ENCODE assay signal across 22 mouse cellular contexts in genomic region chr14:33287920-33288319, GRCm38 (mm10).
DNase-seq lines count a peak whose midpoint lies in the region; ATAC-seq lines count a peak whose summit lies in the region.
"Had no signal": no experiment of that assay in that cellular context is flagged by ENCODE, and none has a peak within 500 bp of the region (broad histone marks: within the 10 kb centered on the region; RNA-seq: fewer than 3 reads in every experiment).

No protein-coding gene starts in this region.

- H3K4me2 ChIP-seq in midbrain, embryonic 11.5 days, result no peak overlapping the region
- no peak overlapping the region for H3K4me2 ChIP-seq in midbrain, embryonic 13.5 days (replicated peaks)
- no peak overlapping the region for H3K4me2 ChIP-seq in kidney, embryonic 15.5 days
- H3K4me2 ChIP-seq: embryonic facial prominence, embryonic 12.5 days had no signal

- no peaks in the 10 kb centered on the region for H3K9me3 ChIP-seq in midbrain, embryonic 11.5 days (ENCODE audit: control insufficient read depth, low read length)
- no peaks in the 10 kb centered on the region for H3K9me3 ChIP-seq in midbrain, embryonic 13.5 days
- H3K9me3 ChIP-seq in kidney, embryonic 15.5 days (replicated peaks), result no peaks in the 10 kb centered on the region
- H3K9me3 ChIP-seq: embryonic facial prominence, embryonic 10.5 days; embryonic facial prominence, embryonic 12.5 days had no signal

- H3K27me3 ChIP-seq in midbrain, embryonic 11.5 days (ENCODE audit: control insufficient read depth, insufficient read depth, low read length), result no peaks in the 10 kb centered on the region
- H3K27me3 ChIP-seq in midbrain, embryonic 13.5 days, result no peaks in the 10 kb centered on the region
- no peaks in the 10 kb centered on the region for H3K27me3 ChIP-seq in kidney, embryonic 15.5 days
- H3K27me3 ChIP-seq: embryonic facial prominence, embryonic 12.5 days; Patski had no signal

- WGBS in midbrain, embryonic 11.5 days, result 73% methylated on average over 4 of the region's 4 CpGs
- 69% methylated on average over 4 of the region's 4 CpGs for WGBS in midbrain, embryonic 13.5 days
- WGBS in kidney, embryonic 15.5 days, result 82% methylated on average over 4 of the region's 4 CpGs

- no peaks in the 10 kb centered on the region for H3K36me3 ChIP-seq in midbrain, embryonic 11.5 days (ENCODE audit: control insufficient read depth, insufficient read depth, low read length)
- no peaks in the 10 kb centered on the region for H3K36me3 ChIP-seq in midbrain, embryonic 13.5 days
- H3K36me3 ChIP-seq in kidney, embryonic 15.5 days, result no peaks in the 10 kb centered on the region
- H3K36me3 ChIP-seq: embryonic facial prominence, embryonic 10.5 days; embryonic facial prominence, embryonic 12.5 days; G1E had no signal

- H3K4me3 ChIP-seq in midbrain, embryonic 11.5 days (ENCODE audit: low read depth, low read length), result no peak overlapping the region
- H3K4me3 ChIP-seq in midbrain, embryonic 13.5 days (replicated peaks), result no peak overlapping the region
- no peak overlapping the region for H3K4me3 ChIP-seq in kidney, embryonic 15.5 days (replicated peaks)
- H3K4me3 ChIP-seq: embryonic facial prominence, embryonic 10.5 days; embryonic facial prominence, embryonic 12.5 days had no signal

- no peak overlapping the region for H3K9ac ChIP-seq in midbrain, embryonic 11.5 days (ENCODE audit: low read length)
- no peak overlapping the region for H3K9ac ChIP-seq in midbrain, embryonic 13.5 days (replicated peaks)
- no peak overlapping the region for H3K9ac ChIP-seq in kidney, embryonic 15.5 days
- H3K9ac ChIP-seq: embryonic facial prominence, embryonic 12.5 days had no signal

- peak; percentile 67 for DNase-seq in midbrain, embryonic 11.5 days (ENCODE audit: low spot score, missing footprints)
- DNase-seq in testis, postnatal 10 days (ENCODE audit: low spot score), result peak; percentile 25
- DNase-seq in testis, postnatal 14 days (ENCODE audit: low spot score), result no peak
- peak; percentile 53 for DNase-seq in Muller cell, postnatal 12 days (ENCODE audit: inconsistent ontology term)
- DNase-seq in kidney, postnatal 25 days, result no peak
- DNase-seq: adrenal gland, adult 8-10 months; adrenal gland, postnatal 14 days; adrenal gland, postnatal 36 days; cerebellum, adult 11-12 months; cerebellum, adult 2 months; cerebellum, adult 9-10 months; cerebellum, postnatal 10 days; cerebellum, postnatal 25 days had no signal

- no peak for ATAC-seq in midbrain, embryonic 11.5 days (ENCODE audit: low FRiP score)
- no peak for ATAC-seq in midbrain, embryonic 13.5 days
- no peak for ATAC-seq in kidney, embryonic 15.5 days (replicated peaks; ENCODE audit: low FRiP score)
- ATAC-seq: activated CD4-positive, CD25-positive, alpha-beta regulatory T cell, adult 4 months; forebrain, embryonic 14.5 days; forebrain, embryonic 16.5 days; Patski had no signal

- no peaks in the 10 kb centered on the region for H3K4me1 ChIP-seq in midbrain, embryonic 11.5 days (ENCODE audit: control insufficient read depth, insufficient read depth, low read length)
- peaks cover 3% of the 10 kb centered on the region; the same call in 1 of the 2 replicates for H3K4me1 ChIP-seq in midbrain, embryonic 13.5 days (replicated peaks)
- H3K4me1 ChIP-seq in kidney, embryonic 15.5 days, result no peaks in the 10 kb centered on the region
- H3K4me1 ChIP-seq: embryonic facial prominence, embryonic 10.5 days; embryonic facial prominence, embryonic 12.5 days had no signal

- H3K27ac ChIP-seq in midbrain, embryonic 11.5 days (ENCODE audit: low read depth, low read length), result no peak overlapping the region
- no peak overlapping the region for H3K27ac ChIP-seq in midbrain, embryonic 13.5 days
- H3K27ac ChIP-seq in kidney, embryonic 15.5 days, result no peak overlapping the region
- H3K27ac ChIP-seq: embryonic facial prominence, embryonic 10.5 days; embryonic facial prominence, embryonic 12.5 days had no signal

Comparison
In these comparisons a context has a peak if more than half of its experiments do, and no peak if none do; other contexts are left out.
1. DNase-seq: peak in midbrain, embryonic 11.5 days (single experiment), testis, postnatal 10 days (single experiment) and Muller cell, postnatal 12 days (single experiment); none in testis, postnatal 14 days (single experiment) and kidney, postnatal 25 days (0 of 2).